Mouse (Mus musculus): ENCODE data around the gene Tmem131l.

The Tmem131l gene

GRCm38 (mm10) chr3:83978497-83979410 lies 61.2 kb downstream of the Tmem131l start:
- no peak for DNase-seq (ENCODE audit: low read depth, low spot score)

GRCm38 (mm10) chr3:83977817-83978216 lies 62.2 kb downstream of the Tmem131l start:
- DNase-seq (ENCODE audit: low read depth, low spot score), result no peak

GRCm38 (mm10) chr3:83976161-83976560 lies 63.8 kb downstream of the Tmem131l start:
- no peak for DNase-seq (ENCODE audit: low read depth, low spot score)

GRCm38 (mm10) chr3:83973339-83973738 lies 66.6 kb downstream of the Tmem131l start:
- DNase-seq (ENCODE audit: low read depth, low spot score), result no peak

GRCm38 (mm10) chr3:83970629-83971028 lies 69.3 kb downstream of the Tmem131l start:
- no peak for DNase-seq (ENCODE audit: low read depth, low spot score)

GRCm38 (mm10) chr3:83969081-83969480 lies 70.9 kb downstream of the Tmem131l start:
- DNase-seq (ENCODE audit: low read depth, low spot score), result no peak

- no peak for DNase-seq (ENCODE audit: low read depth, low spot score)
These were observed 72.2 kb downstream of the Tmem131l start for GRCm38 (mm10) chr3:83967791-83968190.

GRCm38 (mm10) chr3:83965333-83965732 lies 74.6 kb downstream of the Tmem131l start:
- no peak for DNase-seq (ENCODE audit: low read depth, low spot score)

GRCm38 (mm10) chr3:83963705-83964104 lies 76.3 kb downstream of the Tmem131l start:
- DNase-seq (ENCODE audit: low read depth, low spot score), result no peak

GRCm38 (mm10) chr3:83962571-83962970 lies 77.4 kb downstream of the Tmem131l start:
- no peak for DNase-seq (ENCODE audit: low read depth, low spot score)

- no peak for DNase-seq (ENCODE audit: low read depth, low spot score)
These were observed 77.9 kb downstream of the Tmem131l start for GRCm38 (mm10) chr3:83962076-83962475.

- DNase-seq (ENCODE audit: low read depth, low spot score), result no peak
These were observed 80.9 kb downstream of the Tmem131l start for GRCm38 (mm10) chr3:83958951-83959681.

- no peak for DNase-seq (ENCODE audit: low read depth, low spot score)
These were observed 86.1 kb downstream of the Tmem131l start for GRCm38 (mm10) chr3:83953879-83954278.

GRCm38 (mm10) chr3:83948801-83949200 lies 91.2 kb downstream of the Tmem131l start:
- no peak for DNase-seq (ENCODE audit: low read depth, low spot score)

- no peak for DNase-seq (ENCODE audit: low read depth, low spot score)
These were observed 92.3 kb downstream of the Tmem131l start for GRCm38 (mm10) chr3:83947476-83948245.

GRCm38 (mm10) chr3:83946848-83947247 lies 93.1 kb downstream of the Tmem131l start:
- no peak for DNase-seq (ENCODE audit: low read depth, low spot score)

- DNase-seq (ENCODE audit: low read depth, low spot score), result no peak
These were observed 96.3 kb downstream of the Tmem131l start for GRCm38 (mm10) chr3:83943691-83944090.

- no peak for DNase-seq (ENCODE audit: low read depth, low spot score)
These were observed 96.8 kb downstream of the Tmem131l start for GRCm38 (mm10) chr3:83943212-83943611.

GRCm38 (mm10) chr3:83941921-83942320 lies 98.1 kb downstream of the Tmem131l start:
- no peak for DNase-seq (ENCODE audit: low read depth, low spot score)

- DNase-seq (ENCODE audit: low read depth, low spot score), result no peak
These were observed 101.1 kb downstream of the Tmem131l start for GRCm38 (mm10) chr3:83938871-83939270.

GRCm38 (mm10) chr3:83934514-83934913 lies 105.5 kb downstream of the Tmem131l start:
- no peak for DNase-seq (ENCODE audit: low read depth, low spot score)

Measured in retina, adult 2 months (tissue).